ENCODE assay signal across 30 mouse cellular contexts in genomic region chr7:29026811-29027210, GRCm38 (mm10). TPM values are rescaled to one million over a fixed set of nuclear protein-coding genes. Genes with fewer than 3 reads are reported as not detected.
DNase-seq lines count a peak whose midpoint lies in the region; ATAC-seq and TF ChIP-seq lines count a peak whose summit lies in the region.
"Had no signal": no experiment of that assay in that cellular context is flagged by ENCODE, and none has a peak within 500 bp of the region (broad histone marks: within the 10 kb centered on the region; RNA-seq: fewer than 3 reads in every experiment).

No protein-coding gene starts in this region.

- intact Hi-C loops in gastrocnemius, postnatal 36 days (cut with DNase I) = no loop called here

- no peak overlapping the region for H3K27ac ChIP-seq in liver, embryonic 14.5 days
- no peak overlapping the region for H3K27ac ChIP-seq in liver, postnatal 0 days (ENCODE audit: low read depth)
- H3K27ac ChIP-seq in stomach, postnatal 0 days (replicated peaks) = no peak overlapping the region
- H3K27ac ChIP-seq: embryonic facial prominence, embryonic 13.5 days; hindbrain, postnatal 0 days; layer of hippocampus, adult 2 months; left cerebral cortex, adult 2 months; limb, embryonic 12.5 days; neural tube, embryonic 12.5 days; stomach, embryonic 15.5 days had no signal

- no peaks in the 10 kb centered on the region for H3K27me3 ChIP-seq in liver, embryonic 14.5 days (ENCODE audit: control insufficient read depth, insufficient read depth, low read length)
- no peaks in the 10 kb centered on the region for H3K27me3 ChIP-seq in liver, postnatal 0 days (ENCODE audit: insufficient read depth, low read length)
- H3K27me3 ChIP-seq in stomach, postnatal 0 days (ENCODE audit: control insufficient read depth, insufficient read depth, low read length) = no peaks in the 10 kb centered on the region
- H3K27me3 ChIP-seq: embryonic facial prominence, embryonic 13.5 days; limb, embryonic 12.5 days; neural tube, embryonic 12.5 days; Patski; stomach, embryonic 15.5 days had no signal

- no peak for ATAC-seq in CD4-positive, CD25-positive, alpha-beta regulatory T cell, adult 4 months
- ATAC-seq in liver, embryonic 14.5 days (ENCODE audit: insufficient read depth) = no peak
- ATAC-seq in liver, postnatal 0 days = no peak
- no peak for ATAC-seq in stomach, postnatal 0 days (ENCODE audit: low FRiP score, low TSS enrichment)
- ATAC-seq: forebrain, embryonic 16.5 days; hindbrain, postnatal 0 days; Patski had no signal

- no peak overlapping the region for H3K4me3 ChIP-seq in liver, embryonic 14.5 days (ENCODE audit: insufficient read depth in 1 of 2, low read depth in 2 of 2, low read length in 2 of 2)
- H3K4me3 ChIP-seq in liver, postnatal 0 days (ENCODE audit: low read depth, low read length) = no peak overlapping the region
- H3K4me3 ChIP-seq in stomach, postnatal 0 days (ENCODE audit: low read depth, low read length) = no peak overlapping the region
- H3K4me3 ChIP-seq: embryonic facial prominence, embryonic 13.5 days; layer of hippocampus, adult 2 months; left cerebral cortex, adult 2 months; limb, embryonic 12.5 days; myocyte; neural tube, embryonic 12.5 days; stomach, embryonic 15.5 days had no signal

- 0 out of 2 replicates have a peak, but pooled peaks have one; percentile 4 for TF ChIP-seq CTCF in liver, embryonic 14.5 days (IDR thresholded peaks at IDR 0.05; ENCODE audit: low read depth)
- TF ChIP-seq CTCF in liver, postnatal 0 days (IDR thresholded peaks at IDR 0.05; ENCODE audit: low read depth) = no peak
- TF ChIP-seq CTCF in stomach, postnatal 0 days (IDR thresholded peaks at IDR 0.05; ENCODE audit: low read depth) = peak; percentile 32; the same call in 1 of the 2 replicates

- no peaks in the 10 kb centered on the region for H3K36me3 ChIP-seq in liver, embryonic 14.5 days (replicated peaks; ENCODE audit: control insufficient read depth, insufficient read depth, low read depth)
- no peaks in the 10 kb centered on the region for H3K36me3 ChIP-seq in liver, postnatal 0 days (replicated peaks; ENCODE audit: insufficient read depth, low read length)
- no peaks in the 10 kb centered on the region for H3K36me3 ChIP-seq in stomach, postnatal 0 days (ENCODE audit: control insufficient read depth, insufficient read depth, low read length)
- H3K36me3 ChIP-seq: embryonic facial prominence, embryonic 13.5 days; neural tube, embryonic 12.5 days; stomach, embryonic 15.5 days had no signal

- peak; percentile 24 for DNase-seq in CD4-positive, CD25-positive, alpha-beta regulatory T cell, adult 2 months (ENCODE audit: low read depth, low spot score)
- DNase-seq in liver, embryonic 14.5 days (ENCODE audit: low read depth in 3 of 3, low spot score in 3 of 3) = no peak
- DNase-seq in liver, postnatal 0 days = no peak
- peak; percentile 53 for DNase-seq in WW6 (ENCODE audit: low read depth, low spot score)
- no peak for DNase-seq in stomach, postnatal 0 days (ENCODE audit: low spot score)
- no peak for DNase-seq in urinary bladder, postnatal 10 days (ENCODE audit: low spot score)
- DNase-seq in gastrocnemius, postnatal 36 days = no peak
- DNase-seq: adrenal gland, postnatal 10 days; cerebellum, adult 11 months; cerebellum, adult 9-10 months; cerebellum, postnatal 36 days; heart, postnatal 14 days; kidney, adult 11 months; kidney, postnatal 36 days; lung, postnatal 36 days; right cerebral cortex, postnatal 25 days; thymus, adult 18-20 months; thymus, postnatal 4 days had no signal

- no peak overlapping the region for H3K9ac ChIP-seq in liver, embryonic 14.5 days (replicated peaks)
- H3K9ac ChIP-seq in liver, postnatal 0 days (replicated peaks) = no peak overlapping the region
- no peak overlapping the region for H3K9ac ChIP-seq in stomach, postnatal 0 days (ENCODE audit: low read length)
- H3K9ac ChIP-seq: embryonic facial prominence, embryonic 13.5 days; limb, embryonic 12.5 days; neural tube, embryonic 12.5 days; stomach, embryonic 15.5 days had no signal

- peaks cover 20 to 26% of the 10 kb centered on the region in 2 experiments for H3K4me1 ChIP-seq in liver, embryonic 14.5 days (replicated peaks; ENCODE audit: control insufficient read depth in 2 of 2, insufficient read depth in 2 of 2, low read length in 1 of 2)
- H3K4me1 ChIP-seq in liver, postnatal 0 days (ENCODE audit: insufficient read depth) = peaks cover 13% of the 10 kb centered on the region
- H3K4me1 ChIP-seq in stomach, postnatal 0 days (replicated peaks; ENCODE audit: control insufficient read depth, insufficient read depth) = no peaks in the 10 kb centered on the region
- H3K4me1 ChIP-seq: embryonic facial prominence, embryonic 13.5 days; limb, embryonic 12.5 days; neural tube, embryonic 12.5 days; stomach, embryonic 15.5 days had no signal

- H3K9me3 ChIP-seq in liver, embryonic 14.5 days (ENCODE audit: control insufficient read depth, low read length) = no peaks in the 10 kb centered on the region
- H3K9me3 ChIP-seq in liver, postnatal 0 days (ENCODE audit: low read length) = no peaks in the 10 kb centered on the region
- H3K9me3 ChIP-seq in stomach, postnatal 0 days (ENCODE audit: control insufficient read depth, low read length) = no peaks in the 10 kb centered on the region
- H3K9me3 ChIP-seq: embryonic facial prominence, embryonic 13.5 days; limb, embryonic 12.5 days; neural tube, embryonic 12.5 days; stomach, embryonic 15.5 days had no signal

- WGBS in liver, embryonic 14.5 days (ENCODE audit: insufficient replicate concordance) = 77% methylated on average over 4 of the region's 4 CpGs
- WGBS in liver, postnatal 0 days (ENCODE audit: insufficient replicate concordance) = 82% methylated on average over 4 of the region's 4 CpGs
- WGBS in stomach, postnatal 0 days = 64% methylated on average over 4 of the region's 4 CpGs

- H3K4me2 ChIP-seq in liver, embryonic 14.5 days (ENCODE audit: low read depth) = no peak overlapping the region
- H3K4me2 ChIP-seq in liver, postnatal 0 days (ENCODE audit: low read depth, low read length) = no peak overlapping the region
- no peak overlapping the region for H3K4me2 ChIP-seq in stomach, postnatal 0 days (replicated peaks; ENCODE audit: low read depth)
- H3K4me2 ChIP-seq: embryonic facial prominence, embryonic 13.5 days; limb, embryonic 12.5 days; midbrain, embryonic 11.5 days; neural tube, embryonic 12.5 days; stomach, embryonic 15.5 days had no signal

- no peak for TF ChIP-seq EP300 in liver, embryonic 14.5 days (IDR thresholded peaks at IDR 0.05; ENCODE audit: low read depth)
- TF ChIP-seq EP300 in liver, postnatal 0 days (IDR thresholded peaks at IDR 0.05; ENCODE audit: low read depth) = no peak
- no peak for TF ChIP-seq EP300 in stomach, postnatal 0 days (optimal IDR thresholded peaks at IDR 0.05)

RNA-seq across cellular contexts. Expression of gene Map4k1, which starts 45.0 kb away (rescaled TPM):
- 100 to 1,000 TPM in 1 of 2 experiments, 10 to 100 TPM in 1; 93.7 to 171 TPM for polyA plus RNA-seq in CD4-positive, CD25-positive, alpha-beta regulatory T cell, adult 4 months (2017; shearing (Covaris generic))
- 16.7 and 17.3 TPM in 2 replicates for polyA plus RNA-seq in liver, embryonic 14.5 days (2012; rRNA removed)
- polyA plus RNA-seq in liver, embryonic 14.5 days (2014; fragmentation: Nextera tagmentation; extraction: Ambion mirVana) = 24.9 and 27.4 TPM in 2 replicates
- 11.9 and 16.5 TPM in 2 replicates for polyA plus RNA-seq in liver, postnatal 0 days (2015; fragmentation: Nextera tagmentation; extraction: Ambion mirVana)
- polyA plus RNA-seq in stomach, postnatal 0 days (2015; fragmentation: Nextera tagmentation; extraction: Ambion mirVana) = 3.0 and 3.6 TPM in 2 replicates
- total RNA-seq in gastrocnemius, postnatal 36 days (2021) = under 1 TPM; 0.27 to 0.46 TPM

RNA-seq across cellular contexts. Expression of gene Eif3k, which starts 45.1 kb away (rescaled TPM):
- 100 to 1,000 TPM; 656 to 763 TPM for polyA plus RNA-seq in CD4-positive, CD25-positive, alpha-beta regulatory T cell, adult 4 months (2017; shearing (Covaris generic))
- polyA plus RNA-seq in liver, embryonic 14.5 days (2012; rRNA removed) = 281 and 283 TPM in 2 replicates
- polyA plus RNA-seq in liver, embryonic 14.5 days (2014; fragmentation: Nextera tagmentation; extraction: Ambion mirVana) = 283 and 288 TPM in 2 replicates
- polyA plus RNA-seq in liver, postnatal 0 days (2015; fragmentation: Nextera tagmentation; extraction: Ambion mirVana) = 162 and 166 TPM in 2 replicates
- 294 and 295 TPM in 2 replicates for polyA plus RNA-seq in stomach, postnatal 0 days (2015; fragmentation: Nextera tagmentation; extraction: Ambion mirVana)
- 100 to 1,000 TPM; 119 to 125 TPM for total RNA-seq in gastrocnemius, postnatal 36 days (2021)

Comparison
In these comparisons a context has a peak if more than half of its experiments do, and no peak if none do; other contexts are left out.
1. DNase-seq: peak in CD4-positive, CD25-positive, alpha-beta regulatory T cell, adult 2 months (single experiment) and WW6 (single experiment); none in liver, embryonic 14.5 days (0 of 3), liver, postnatal 0 days (single experiment), stomach, postnatal 0 days (single experiment), urinary bladder, postnatal 10 days (single experiment) and gastrocnemius, postnatal 36 days (0 of 2).